11 mouse cellular contexts compared by ENCODE assay signal in the genomic region with DNA sequence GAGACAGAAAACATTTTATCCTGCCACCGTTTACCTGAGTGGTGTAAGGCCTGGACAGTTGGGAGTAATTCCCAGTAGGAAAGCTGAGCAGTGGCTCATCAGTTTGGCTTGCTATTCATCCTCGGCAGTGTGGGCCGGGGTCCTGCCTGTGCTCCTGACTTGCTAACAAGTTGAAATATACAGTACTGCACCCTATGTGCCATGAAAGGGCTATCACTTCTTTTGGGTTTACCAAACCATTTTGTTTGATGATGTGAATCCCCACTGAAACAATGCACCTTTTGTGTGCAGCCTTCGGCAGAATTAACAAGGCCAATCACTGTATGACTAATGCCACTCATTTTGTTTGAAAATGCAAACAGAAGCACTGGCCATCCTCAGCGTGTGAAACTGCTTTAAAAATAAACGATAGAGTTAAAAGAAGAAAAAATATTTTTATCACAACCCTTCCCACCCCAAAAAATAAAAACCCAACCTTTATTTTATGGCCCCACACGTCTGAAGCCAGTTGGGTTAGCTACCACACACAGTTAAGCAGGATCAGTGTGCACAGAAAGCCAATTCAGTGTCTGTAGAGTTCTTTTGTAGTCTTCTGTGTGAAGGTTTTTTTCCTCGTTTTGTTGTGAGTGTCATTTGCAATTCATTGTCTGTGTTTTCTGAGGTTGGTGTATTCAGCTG.
DNase-seq lines count a peak whose midpoint lies in the region; ATAC-seq lines count a peak whose summit lies in the region.
"Had no signal": no experiment of that assay in that cellular context is flagged by ENCODE, and none has a peak within 500 bp of the region (broad histone marks: within the 10 kb centered on the region; RNA-seq: fewer than 3 reads in every experiment).

No protein-coding gene starts in this region.

- peak; percentile 66 for ATAC-seq in hindbrain, embryonic 16.5 days
- ATAC-seq in granulocyte monocyte progenitor cell, adult 5-6 weeks (replicated peaks; ENCODE audit: poor library complexity, severe bottlenecking), result no peak
- no peak for ATAC-seq in megakaryocyte, adult 5-6 weeks (ENCODE audit: poor library complexity, severe bottlenecking)
- ATAC-seq: Patski had no signal

- peaks cover 13% of the 10 kb centered on the region; the same call in 1 of the 2 replicates for H3K36me3 ChIP-seq in heart, embryonic 10.5 days
- peaks cover 3% of the 10 kb centered on the region; the same call in 1 of the 2 replicates for H3K36me3 ChIP-seq in hindbrain, embryonic 16.5 days (ENCODE audit: control insufficient read depth, insufficient read depth, low read length)

- H3K4me3 ChIP-seq in heart, embryonic 10.5 days, result no peak overlapping the region
- H3K4me3 ChIP-seq in hindbrain, embryonic 16.5 days (ENCODE audit: low read length), result no peak overlapping the region
- H3K4me3 ChIP-seq: liver, embryonic 15.5 days had no signal

- H3K27me3 ChIP-seq in heart, embryonic 10.5 days (ENCODE audit: insufficient read depth, poor library complexity, severe bottlenecking), result no peaks in the 10 kb centered on the region
- no peaks in the 10 kb centered on the region for H3K27me3 ChIP-seq in hindbrain, embryonic 16.5 days (replicated peaks; ENCODE audit: control insufficient read depth, insufficient read depth, low read length)
- H3K27me3 ChIP-seq: liver, embryonic 15.5 days; Patski had no signal

- intact Hi-C loops in heart, postnatal 25 days (cut with DNase I), result no loop called here

- no peak for DNase-seq in heart, embryonic 10.5 days (ENCODE audit: low spot score)
- no peak for DNase-seq in heart, postnatal 25 days (ENCODE audit: low spot score)
- peak; percentile 40 for DNase-seq in retina, postnatal 1 day
- no peak for DNase-seq in retina, embryonic 14.5 days (ENCODE audit: low spot score)
- no peak for DNase-seq in urinary bladder, postnatal 4 days (ENCODE audit: low spot score in 2 of 2)
- DNase-seq: layer of hippocampus, postnatal 36 days had no signal

- 70% methylated on average over 8 of the region's 8 CpGs for WGBS in heart, embryonic 10.5 days
- 21% methylated on average over 8 of the region's 8 CpGs for WGBS in hindbrain, embryonic 16.5 days

- H3K9me3 ChIP-seq in heart, embryonic 10.5 days, result no peaks in the 10 kb centered on the region
- no peaks in the 10 kb centered on the region for H3K9me3 ChIP-seq in hindbrain, embryonic 16.5 days (ENCODE audit: control insufficient read depth, low read length)
- H3K9me3 ChIP-seq: liver, embryonic 15.5 days had no signal

- peak overlapping the region; percentile 77; the same call in 1 of the 2 replicates for H3K27ac ChIP-seq in heart, embryonic 10.5 days
- H3K27ac ChIP-seq in hindbrain, embryonic 16.5 days (ENCODE audit: low read depth, low read length), result peak overlapping the region; percentile 37; the same call in 1 of the 2 replicates
- H3K27ac ChIP-seq: liver, embryonic 15.5 days had no signal

- no peak overlapping the region for H3K4me2 ChIP-seq in hindbrain, embryonic 16.5 days (ENCODE audit: low read length)
- H3K4me2 ChIP-seq: liver, embryonic 15.5 days had no signal

- H3K4me1 ChIP-seq in heart, embryonic 10.5 days, result peaks cover 28% of the 10 kb centered on the region
- no peaks in the 10 kb centered on the region; the same call in 1 of the 2 replicates for H3K4me1 ChIP-seq in hindbrain, embryonic 16.5 days (ENCODE audit: control insufficient read depth, insufficient read depth, low read depth, low read length)
- H3K4me1 ChIP-seq: liver, embryonic 15.5 days had no signal

- no peak overlapping the region; the same call in 1 of the 2 replicates for H3K9ac ChIP-seq in hindbrain, embryonic 16.5 days (ENCODE audit: low read depth, low read length)
- H3K9ac ChIP-seq: liver, embryonic 15.5 days had no signal
